Mouse (Mus musculus): ENCODE measurements around the gene Efna1. TPM values are rescaled to one million over a fixed set of nuclear protein-coding genes. Genes with fewer than 3 reads are reported as not detected.

Efna1 gene
- 14.3 and 15.4 TPM in 2 replicates for polyA plus RNA-seq (2016; fragmentation: Nextera tagmentation; extraction: Ambion mirVana)

DNA sequence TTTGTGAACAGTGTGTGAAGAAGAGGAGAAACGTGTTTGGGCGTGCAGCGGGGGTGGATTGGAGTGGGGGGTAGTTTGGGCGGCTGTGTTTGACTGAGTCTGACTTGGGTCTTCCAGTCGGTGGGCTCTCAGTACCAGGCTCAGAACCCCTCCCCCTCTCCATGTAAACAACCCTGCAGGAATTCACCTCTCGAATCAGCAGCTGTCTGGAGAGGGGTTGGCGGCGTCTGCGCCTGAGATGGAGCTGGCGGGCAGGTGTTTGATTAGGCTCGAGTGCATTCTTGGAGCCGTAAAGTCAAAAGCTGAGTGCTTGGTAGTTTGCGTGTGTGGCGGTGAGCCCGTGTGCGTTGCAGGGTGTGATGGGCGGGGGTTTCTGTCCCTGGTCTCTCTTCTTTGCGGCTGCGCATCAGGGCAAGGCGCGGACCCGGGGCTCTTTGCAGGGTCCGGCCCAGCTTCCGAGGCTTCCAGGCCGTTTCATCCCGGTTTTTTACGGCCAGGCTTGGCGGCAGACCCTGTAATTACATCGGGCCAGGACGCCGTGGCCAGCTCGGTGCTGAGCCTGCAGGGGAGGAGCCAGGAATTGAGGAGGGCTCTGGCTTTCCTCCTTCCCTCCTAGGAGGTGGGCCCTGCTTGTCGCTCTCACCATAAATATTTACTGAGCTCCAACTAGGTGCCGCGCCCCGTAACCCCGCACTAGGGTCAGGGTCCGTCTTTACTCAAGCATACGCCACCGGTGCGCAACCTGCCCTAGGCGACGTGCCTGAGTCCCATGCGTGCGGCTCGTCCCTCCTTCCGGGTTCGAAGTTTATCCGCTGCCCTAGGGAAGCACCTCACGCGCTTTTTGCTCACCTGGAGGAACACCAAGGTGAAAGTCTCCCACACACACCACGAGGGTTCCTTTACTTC, at the start of gene Efna1:
Gene Efna1 (minus strand): TSS at position 537 of the 906 bp plus-strand sequence.
- ATAC-seq (ENCODE audit: low FRiP score): peak; percentile 24; the same call in 1 of the 2 replicates
- Histone ChIP-seq H3K4me2 (replicated peaks) (peak within 1 kb of the TSS; percentile 89), H3K4me1 (peaks cover 39% of the 10 kb centered on the region), H3K9me3 (replicated peaks) (no peaks in the 10 kb centered on the region), H3K4me3 (peak within 1 kb of the TSS; percentile 43), H3K9ac (peak within 1 kb of the TSS; percentile 61), H3K36me3 (no peaks in the 10 kb centered on the region), H3K27me3 (peaks cover 52% of the 10 kb centered on the region), H3K27ac (no peak within 1 kb of the TSS)
- WGBS: under 1% methylated on average over 52 of the region's 52 CpGs

DNA sequence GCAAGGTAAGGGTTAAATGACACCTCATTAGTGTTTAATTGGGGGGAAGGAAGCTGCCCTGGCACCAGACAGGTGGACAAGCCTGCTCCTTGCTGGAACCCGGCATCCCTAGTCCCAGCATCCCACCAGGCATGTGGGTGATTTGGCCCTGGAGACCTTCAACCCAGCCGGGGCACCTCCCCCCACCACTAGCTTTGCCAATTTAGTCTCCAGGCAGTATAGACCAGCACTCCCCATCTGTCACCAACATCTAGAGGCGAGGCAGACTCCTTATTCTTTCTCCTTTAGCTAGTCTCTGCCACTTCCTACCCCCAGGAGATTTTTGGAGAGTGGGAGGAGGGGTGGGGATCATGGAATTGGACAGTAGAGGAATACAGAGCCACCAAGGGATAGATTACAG, 49.4 kb upstream of the Efna1 start:
- Histone ChIP-seq H3K27me3 (peaks cover 14% of the 10 kb centered on the region), H3K4me2 (replicated peaks) (no peak overlapping the region), H3K9me3 (replicated peaks) (no peaks in the 10 kb centered on the region), H3K9ac (no peak overlapping the region), H3K27ac (peak overlapping the region; percentile 41), H3K36me3 (peaks cover 15% of the 10 kb centered on the region), H3K4me1 (peaks cover 56% of the 10 kb centered on the region), H3K4me3 (no peak overlapping the region)
- ATAC-seq (ENCODE audit: low FRiP score): no peak
- 43% methylated on average over 3 of the region's 3 CpGs for WGBS

DNA sequence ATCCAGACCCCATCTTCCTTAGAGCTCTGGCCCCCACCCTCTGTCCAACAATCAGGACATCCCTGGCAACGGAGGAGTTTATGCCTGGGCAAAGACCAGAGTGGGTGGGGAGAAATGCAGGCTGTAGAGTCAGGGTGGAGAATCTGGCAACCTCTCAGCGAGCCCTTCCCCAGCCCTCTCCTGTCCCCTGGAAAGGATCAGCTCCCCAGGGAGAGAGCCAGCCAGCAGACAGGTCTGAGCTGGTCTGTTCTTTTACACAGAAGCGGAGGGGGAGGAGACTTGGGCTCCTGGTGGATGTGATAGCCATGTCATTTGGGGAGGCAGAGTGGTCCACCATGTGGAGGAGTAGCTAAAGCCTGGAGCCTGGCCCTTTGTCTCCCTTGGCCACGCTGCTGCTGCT, 47.7 kb upstream of the Efna1 start:
- Histone ChIP-seq H3K27ac (0 out of 2 replicates have a peak overlapping the region, but pooled peaks have one; percentile 48), H3K4me2 (replicated peaks) (no peak overlapping the region), H3K9ac (peak overlapping the region; percentile 15; the same call in 1 of the 2 replicates), H3K4me3 (no peak overlapping the region), H3K36me3 (peaks cover under 1% of the 10 kb centered on the region; the same call in 1 of the 2 replicates), H3K9me3 (replicated peaks) (no peaks in the 10 kb centered on the region), H3K4me1 (peaks cover 53% of the 10 kb centered on the region), H3K27me3 (peaks cover 23% of the 10 kb centered on the region)
- 0 out of 2 replicates have a peak, but pooled peaks have one; percentile 24 for ATAC-seq (ENCODE audit: low FRiP score)
- WGBS: 12% methylated on average over 4 of the region's 4 CpGs

DNA sequence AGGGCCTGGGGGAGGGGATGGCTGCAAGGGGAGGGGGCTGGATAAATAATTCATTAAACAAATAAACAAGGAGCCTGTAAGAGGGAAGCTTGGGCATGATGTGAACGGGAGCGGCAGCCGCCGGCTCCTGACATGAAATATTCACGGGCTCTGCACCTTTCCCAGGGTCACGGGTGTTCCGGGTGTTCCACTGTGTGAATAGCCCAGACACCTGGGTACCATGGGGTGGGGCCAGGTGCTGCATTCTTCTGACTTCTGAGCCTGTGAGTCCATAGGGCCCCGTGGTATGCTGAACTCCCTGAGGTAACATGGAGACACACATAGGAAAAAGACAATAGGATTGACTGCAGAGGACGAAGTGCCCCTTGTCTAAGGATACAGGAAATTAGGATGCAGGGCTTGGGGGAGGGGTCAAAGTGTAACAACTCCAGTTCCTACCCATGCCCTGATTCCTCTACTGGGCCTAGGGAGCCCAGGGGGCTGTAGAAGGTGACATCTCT, 46.5 kb upstream of the Efna1 start:
- no peak overlapping the region for H3K9ac ChIP-seq
- 38% methylated on average over 9 of the region's 9 CpGs for WGBS

DNA sequence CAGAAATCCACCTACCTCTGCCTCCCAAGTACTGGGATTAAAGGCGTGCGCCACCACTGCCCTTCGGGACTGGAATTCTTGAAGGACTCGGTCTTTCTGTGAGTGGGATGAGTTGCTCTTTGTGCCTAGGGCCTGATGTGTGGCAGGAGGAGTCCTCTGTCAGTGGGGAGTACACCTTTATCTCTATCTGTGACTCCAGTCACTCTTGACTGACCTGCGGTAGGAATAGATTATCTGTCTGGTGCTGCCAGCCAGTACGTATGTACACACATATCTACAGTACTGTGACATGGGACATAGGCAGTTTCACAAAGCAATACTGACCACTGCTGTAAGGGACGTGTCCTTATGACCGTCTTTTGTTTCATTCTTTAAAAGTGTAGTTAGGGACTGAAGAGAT, 44.9 kb upstream of the Efna1 start:
- H3K27ac ChIP-seq: no peak overlapping the region
- H3K4me3 ChIP-seq: no peak overlapping the region
- peaks cover 43% of the 10 kb centered on the region for H3K27me3 ChIP-seq
- no peaks in the 10 kb centered on the region for H3K36me3 ChIP-seq
- no peak overlapping the region for H3K9ac ChIP-seq
- no peak for ATAC-seq (ENCODE audit: low FRiP score)
- H3K9me3 ChIP-seq (replicated peaks): no peaks in the 10 kb centered on the region
- no peak overlapping the region for H3K4me2 ChIP-seq (replicated peaks)
- peaks cover 44% of the 10 kb centered on the region for H3K4me1 ChIP-seq
- 93% methylated on average over 8 of the region's 8 CpGs for WGBS

More for the DNA sequence above, 46.5 kb upstream of the Efna1 start:
- peak overlapping the region; percentile 62 for H3K27ac ChIP-seq
- H3K9me3 ChIP-seq (replicated peaks): no peaks in the 10 kb centered on the region
- H3K4me2 ChIP-seq (replicated peaks): no peak overlapping the region
- H3K27me3 ChIP-seq: peaks cover 29% of the 10 kb centered on the region
- ATAC-seq (ENCODE audit: low FRiP score): no peak; the same call in 1 of the 2 replicates
- no peak overlapping the region for H3K4me3 ChIP-seq
- no peaks in the 10 kb centered on the region for H3K36me3 ChIP-seq
- peaks cover 44% of the 10 kb centered on the region for H3K4me1 ChIP-seq

DNA sequence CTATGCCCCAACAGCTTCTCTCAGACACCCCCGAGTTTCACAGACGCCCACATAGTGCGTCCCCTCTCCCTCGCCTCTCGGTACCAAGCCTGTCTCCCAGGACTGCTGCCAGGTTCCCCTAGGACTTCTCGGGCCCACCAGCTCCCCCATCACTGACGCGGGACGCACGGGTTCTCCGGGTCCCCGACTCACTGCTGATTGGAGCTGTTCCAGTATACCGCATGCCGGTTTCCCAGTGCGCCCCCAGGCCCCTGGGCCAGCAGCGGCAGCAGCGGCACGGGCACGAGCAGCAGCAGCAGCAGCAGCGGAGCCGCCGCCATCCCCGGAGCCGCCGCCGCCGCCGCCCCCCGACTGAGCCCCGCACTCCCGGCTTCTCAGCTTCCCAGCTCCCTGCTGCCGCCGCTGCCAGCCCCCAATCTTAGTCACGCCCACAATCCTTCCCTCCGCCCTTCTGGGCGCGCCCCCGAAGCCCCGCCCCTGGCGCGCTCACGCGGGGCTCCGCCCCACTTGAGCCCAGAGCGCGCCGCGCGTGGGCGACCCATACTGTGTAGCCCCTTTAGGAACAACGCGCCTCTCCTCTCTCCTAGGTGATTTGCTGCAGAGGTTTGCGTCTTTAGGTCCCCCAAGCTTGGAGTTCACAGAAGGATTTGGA, 41.7 kb upstream of the Efna1 start, which contains the start of gene Efna3:
Gene Efna3 (minus strand): TSS at position 452 of the 652 bp plus-strand sequence.
- Histone ChIP-seq H3K27me3 (peaks cover 59% of the 10 kb centered on the region), H3K9me3 (replicated peaks) (no peaks in the 10 kb centered on the region), H3K27ac (peak within 1 kb of the TSS; percentile 88), H3K4me2 (replicated peaks) (peak within 1 kb of the TSS; percentile 87), H3K9ac (peak within 1 kb of the TSS; percentile 80), H3K36me3 (no peaks in the 10 kb centered on the region), H3K4me1 (peaks cover 50% of the 10 kb centered on the region), H3K4me3 (peak within 1 kb of the TSS; percentile 70)
- peak; percentile 30 for ATAC-seq (ENCODE audit: low FRiP score)
- under 1% methylated on average over 48 of the region's 53 CpGs for WGBS

DNA sequence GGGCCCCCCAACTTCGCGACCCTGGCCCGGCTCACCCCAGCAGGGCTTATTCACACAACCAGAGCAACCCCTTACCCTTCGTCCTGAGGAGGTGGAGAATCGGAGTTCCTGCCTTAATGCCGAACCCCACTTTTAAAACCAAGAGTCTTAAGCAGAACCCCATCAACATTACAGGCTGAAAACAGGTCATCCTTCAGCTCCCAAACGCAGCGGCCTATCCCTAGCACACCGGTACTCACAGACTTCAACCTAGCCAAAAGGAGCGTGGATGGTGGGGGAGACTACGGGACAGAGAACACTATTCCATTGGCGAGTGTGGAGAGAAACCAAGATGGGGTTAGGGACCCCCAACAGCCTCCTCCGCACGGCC, 41.2 kb upstream of the Efna1 start:
- Histone ChIP-seq H3K9me3 (replicated peaks) (no peaks in the 10 kb centered on the region), H3K27me3 (peaks cover 59% of the 10 kb centered on the region), H3K4me2 (replicated peaks) (peak overlapping the region; percentile 87), H3K36me3 (no peaks in the 10 kb centered on the region), H3K9ac (peak overlapping the region; percentile 80), H3K27ac (peak overlapping the region; percentile 88), H3K4me3 (peak overlapping the region; percentile 70), H3K4me1 (peaks cover 50% of the 10 kb centered on the region)
- no peak for ATAC-seq (ENCODE audit: low FRiP score)
- WGBS: under 1% methylated on average over 14 of the region's 14 CpGs

DNA sequence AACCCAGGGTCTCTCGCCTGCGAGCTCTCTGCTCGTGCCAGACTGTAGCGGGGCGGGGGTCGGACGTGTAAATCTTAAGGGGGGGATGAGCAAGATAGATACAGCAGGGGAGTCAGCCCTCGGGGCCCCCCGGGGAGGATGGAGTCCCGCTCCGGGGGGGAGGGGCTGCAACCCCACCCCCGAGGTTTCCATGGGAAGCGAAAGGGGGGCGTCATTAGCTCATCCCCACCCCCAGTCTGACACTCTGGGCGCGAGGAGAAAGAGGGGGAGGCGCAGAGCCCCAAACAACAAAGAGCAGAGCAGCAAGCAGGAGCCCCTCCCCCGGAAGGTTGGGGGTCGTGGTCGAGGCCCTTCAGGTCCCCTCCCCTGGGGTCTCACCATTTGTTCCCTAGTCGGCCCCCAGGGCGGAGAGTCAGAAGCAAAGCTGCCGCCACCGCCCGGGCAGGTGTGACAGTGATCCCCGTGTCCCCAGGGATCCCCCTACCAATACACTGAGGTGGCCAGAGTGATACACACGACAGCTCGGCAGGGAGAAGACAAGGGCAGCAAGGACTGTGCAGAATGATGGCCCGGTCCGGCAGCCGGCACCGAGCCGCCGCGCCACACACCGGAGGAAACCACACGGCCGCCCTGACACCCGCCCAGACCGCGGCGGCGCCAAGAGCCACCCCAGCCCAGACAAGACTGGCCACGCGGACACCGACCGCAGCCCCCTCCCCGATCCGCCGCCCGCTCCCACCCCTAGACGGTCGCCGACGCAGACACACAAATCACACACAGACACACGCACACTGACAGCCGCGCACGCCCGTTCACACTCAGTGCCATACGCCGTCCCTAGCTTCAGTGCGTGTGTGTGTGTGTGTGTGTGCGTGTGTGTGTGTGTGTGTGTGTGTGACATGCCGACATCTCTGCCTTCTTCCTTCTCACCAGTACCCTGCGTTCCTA, 40.5 kb upstream of the Efna1 start:
- peak; percentile 15; the same call in 1 of the 2 replicates for ATAC-seq (ENCODE audit: low FRiP score)
- under 1% methylated on average over 63 of the region's 66 CpGs for WGBS

DNA sequence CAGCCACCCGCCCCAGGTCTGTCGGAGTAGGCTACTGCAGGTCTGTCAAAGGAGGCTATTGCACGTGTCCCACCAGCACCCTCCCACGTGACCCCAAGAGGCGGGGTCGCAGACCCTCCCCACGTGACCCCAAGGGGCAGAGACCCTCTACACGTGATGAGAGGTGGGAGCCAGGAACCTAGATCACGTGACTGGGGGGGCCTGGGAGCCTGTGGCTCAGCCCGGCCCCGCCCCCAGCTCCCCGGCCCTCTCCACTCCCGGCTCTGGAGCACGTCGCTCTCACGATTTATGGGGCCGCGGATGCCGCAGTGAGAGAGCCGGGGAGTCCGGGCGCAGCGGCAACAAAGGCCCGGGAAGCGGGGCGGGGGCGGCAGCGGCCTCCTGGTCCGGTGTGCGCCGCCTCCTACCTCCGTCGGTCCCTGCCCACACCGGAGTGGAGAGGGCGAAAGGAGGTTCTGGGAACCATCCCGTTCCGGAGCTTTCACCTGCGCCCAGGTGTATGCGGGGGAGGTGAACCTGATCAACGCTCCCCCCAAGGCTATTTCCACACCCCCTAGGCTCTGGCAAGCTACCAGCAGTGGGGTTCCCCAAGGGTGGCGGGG, 39.7 kb upstream of the Efna1 start:
- WGBS: 1% methylated on average over 40 of the region's 41 CpGs
- H3K27me3 ChIP-seq: peaks cover 67% of the 10 kb centered on the region
- peak overlapping the region; percentile 88 for H3K27ac ChIP-seq
- no peaks in the 10 kb centered on the region for H3K9me3 ChIP-seq (replicated peaks)
- ATAC-seq (ENCODE audit: low FRiP score): peak; percentile 15; the same call in 1 of the 2 replicates
- H3K4me2 ChIP-seq (replicated peaks): peak overlapping the region; percentile 87
- H3K4me3 ChIP-seq: peak overlapping the region; percentile 70
- H3K9ac ChIP-seq: peak overlapping the region; percentile 80
- H3K4me1 ChIP-seq: peaks cover 61% of the 10 kb centered on the region
- H3K36me3 ChIP-seq: no peaks in the 10 kb centered on the region

More for the DNA sequence above, 40.5 kb upstream of the Efna1 start:
- peak overlapping the region; percentile 87 for H3K4me2 ChIP-seq (replicated peaks)
- H3K27me3 ChIP-seq: peaks cover 59% of the 10 kb centered on the region
- H3K9ac ChIP-seq: peak overlapping the region; percentile 80
- peaks cover 54% of the 10 kb centered on the region for H3K4me1 ChIP-seq
- H3K27ac ChIP-seq: peak overlapping the region; percentile 88
- peak overlapping the region; percentile 70 for H3K4me3 ChIP-seq
- no peaks in the 10 kb centered on the region for H3K9me3 ChIP-seq (replicated peaks)
- H3K36me3 ChIP-seq: no peaks in the 10 kb centered on the region

DNA sequence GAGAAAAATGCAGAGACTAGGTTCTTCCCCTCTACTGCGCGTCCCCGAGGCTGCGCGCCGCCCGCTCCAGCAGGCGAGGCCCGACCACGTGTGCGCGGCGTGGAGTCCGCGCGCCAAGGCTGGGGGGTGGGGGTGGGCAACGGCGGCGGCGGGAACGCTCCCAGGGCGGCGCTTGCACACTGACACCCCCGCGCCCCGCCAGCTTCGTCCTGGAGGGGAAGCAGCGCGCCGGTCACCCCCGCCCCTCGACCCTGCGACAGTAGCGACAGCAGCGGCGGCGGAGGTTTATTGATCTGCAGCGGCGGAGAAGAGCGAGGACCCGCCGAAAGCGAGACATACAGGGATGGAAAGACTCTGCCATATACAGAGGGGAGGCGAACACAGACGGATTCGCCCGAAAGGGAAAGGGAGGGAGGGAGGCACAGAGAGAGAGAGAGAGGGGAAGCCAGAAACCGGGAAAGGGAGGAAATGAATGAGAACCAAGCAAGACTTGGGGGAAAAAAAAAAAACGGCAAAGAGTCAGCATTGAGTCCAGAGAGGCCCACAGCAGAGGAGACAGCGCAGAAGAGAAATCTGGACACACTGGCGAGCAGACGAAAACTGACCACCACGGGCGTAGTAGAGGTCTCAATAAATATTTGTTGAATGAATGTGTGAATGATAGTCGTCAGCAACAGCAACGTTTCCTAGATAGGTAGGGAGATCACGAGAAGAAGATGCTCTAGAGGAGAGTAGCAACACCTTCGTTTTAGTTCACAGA, 38.8 kb upstream of the Efna1 start:
- peaks cover 72% of the 10 kb centered on the region for H3K27me3 ChIP-seq
- peak overlapping the region; percentile 88 for H3K27ac ChIP-seq
- peak overlapping the region; percentile 87 for H3K4me2 ChIP-seq (replicated peaks)
- ATAC-seq (ENCODE audit: low FRiP score): no peak
- peak overlapping the region; percentile 70 for H3K4me3 ChIP-seq
- no peaks in the 10 kb centered on the region for H3K9me3 ChIP-seq (replicated peaks)
- peak overlapping the region; percentile 51; the same call in 1 of the 2 replicates for H3K9ac ChIP-seq
- H3K4me1 ChIP-seq: peaks cover 70% of the 10 kb centered on the region
- H3K36me3 ChIP-seq: no peaks in the 10 kb centered on the region
- WGBS: 4% methylated on average over 58 of the region's 58 CpGs
